Mouse (Mus musculus) lung, postnatal 14 days (tissue): ENCODE data around the gene Elk4.

Source experiments
- DNase-seq: peaks from one replicate; pipeline ENCODE4 v3.0.0; 2021

Gene Elk4

GRCm38 (mm10) chr1:132069436-132069835 lies 62.0 kb downstream of the Elk4 start:
- no peak for DNase-seq

GRCm38 (mm10) chr1:132070659-132071058 lies 63.3 kb downstream of the Elk4 start:
- no peak for DNase-seq

GRCm38 (mm10) chr1:132075576-132075975 lies 68.2 kb downstream of the Elk4 start:
- DNase-seq = no peak

GRCm38 (mm10) chr1:132078413-132078812 lies 71.0 kb downstream of the Elk4 start:
- no peak for DNase-seq
